Mouse (Mus musculus): ENCODE measurements around the gene Grin2d.
A peak's percentile ranks its signal among the peaks of the same experiment; 100 is the strongest.

GRCm38 (mm10) chr7:45921242-45921621 is 43.1 kb upstream of the Grin2d start, which contains the start of gene Emp3:
- TF ChIP-seq CTCF (IDR thresholded peaks at IDR 0.05; ENCODE audit: borderline replicate concordance, control insufficient read depth, extremely low read depth, insufficient read depth, low read length, poor library complexity) (no peak), POLR2A (IDR thresholded peaks at IDR 0.05; ENCODE audit: control insufficient read depth, extremely low read depth, insufficient read depth, low read length, poor library complexity) (0 out of 2 replicates have a peak, but pooled peaks have one; percentile 13)
